Mouse (Mus musculus) cerebellum, adult 11 months (tissue): ENCODE measurements around the gene Cltb.
A peak's percentile ranks its signal among the peaks of the same experiment; 100 is the strongest.

ENCODE experiments used
- DNase-seq: peaks from one replicate; pipeline ENCODE4 v3.0.0; 2022

Cltb gene

DNA sequence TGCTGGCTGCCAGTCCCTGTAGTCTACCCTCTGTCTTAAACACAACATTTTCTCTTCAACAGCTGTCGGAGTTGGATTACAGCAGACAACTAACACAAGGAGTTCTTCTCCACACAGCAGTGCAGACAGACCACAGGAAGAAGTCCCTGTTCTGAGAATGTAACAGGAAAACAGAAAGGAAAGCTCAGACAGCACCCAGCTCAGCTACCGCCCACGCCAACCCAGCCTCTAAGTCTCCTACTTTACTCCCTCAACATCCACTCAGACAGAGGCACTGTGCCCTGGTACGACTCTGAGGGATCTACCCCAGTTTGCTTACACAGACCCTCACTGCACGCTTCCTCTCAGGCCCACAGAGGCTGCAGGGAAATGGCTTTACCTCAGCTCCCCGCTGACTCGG, 50.5 kb downstream of the Cltb start:
- DNase-seq: no peak

DNA sequence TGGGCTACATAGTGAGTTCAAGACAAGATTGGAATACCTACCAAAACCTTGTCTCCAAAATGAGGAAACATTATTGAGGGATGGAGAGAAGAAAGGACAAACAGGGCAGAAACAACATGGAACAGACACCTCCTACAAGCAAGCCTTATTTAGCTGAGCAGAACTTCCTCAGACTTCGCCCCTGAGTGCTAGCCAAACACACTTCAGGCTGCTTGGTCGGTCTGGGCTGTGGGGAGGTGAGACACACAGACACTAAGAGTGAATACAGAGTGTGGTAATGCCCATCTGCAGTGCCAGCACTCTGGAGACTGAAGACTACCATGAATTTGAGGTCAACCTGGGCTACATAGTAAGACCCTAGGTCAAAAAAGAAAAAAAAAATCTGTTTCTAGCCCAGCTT, 51.5 kb downstream of the Cltb start:
- DNase-seq: no peak

DNA sequence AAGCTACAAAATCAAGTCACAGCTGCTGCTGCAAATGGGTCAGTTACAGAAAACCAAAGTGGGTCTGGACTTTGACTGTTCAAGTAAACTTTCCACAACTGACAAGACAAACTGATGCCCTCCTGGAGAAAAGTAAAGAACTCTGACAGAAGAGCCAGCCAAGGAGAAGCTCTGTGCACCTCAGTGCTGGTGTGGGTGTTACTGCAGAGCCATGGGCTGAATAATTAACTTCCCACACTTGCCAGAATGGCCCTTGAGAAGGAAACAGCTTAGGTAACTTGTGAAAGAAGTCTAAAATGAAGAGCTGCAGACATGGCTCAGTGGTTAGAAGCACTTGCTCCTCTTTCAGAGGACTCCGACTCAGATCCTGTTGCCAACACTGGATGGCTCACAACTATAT, 53.5 kb downstream of the Cltb start:
- DNase-seq: no peak

DNA sequence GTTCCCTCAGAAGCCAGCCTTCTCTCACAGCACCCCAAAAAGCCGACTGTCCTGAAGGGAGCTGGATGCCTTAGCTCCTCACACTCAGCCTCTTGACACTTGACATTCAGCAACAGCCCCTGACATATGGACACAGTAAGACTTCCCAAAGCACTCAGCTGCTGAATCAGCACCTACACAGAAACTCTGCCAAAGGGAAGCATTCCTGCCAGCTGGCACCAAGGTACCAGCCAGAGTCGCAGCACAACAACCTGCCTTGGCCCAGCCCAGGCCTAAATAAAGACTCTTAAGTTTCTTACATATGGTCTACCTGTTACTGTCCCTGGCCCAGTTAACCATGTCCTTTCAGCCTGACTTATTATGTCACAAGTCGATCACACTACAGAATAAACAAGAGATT, 54.3 kb downstream of the Cltb start:
- DNase-seq: peak; percentile 93

DNA sequence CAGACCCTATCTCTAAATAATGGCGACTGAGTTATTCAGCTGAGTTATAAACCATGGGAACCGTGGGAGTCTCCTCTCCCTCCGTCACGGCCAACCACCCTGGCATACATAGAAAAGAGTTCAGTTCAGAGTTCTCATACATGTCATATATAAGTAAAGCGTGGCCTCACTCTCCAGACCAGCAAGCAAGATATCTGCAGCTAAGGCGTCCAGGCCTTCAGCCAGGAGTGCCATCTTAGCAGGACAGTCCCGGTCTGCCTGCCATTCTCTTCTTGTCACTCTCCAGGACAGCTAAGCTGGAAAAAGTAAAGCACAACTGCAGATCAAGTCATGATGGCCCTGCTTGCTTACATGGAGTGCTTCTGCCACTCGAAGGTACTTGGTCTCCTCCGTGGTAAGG, 55.0 kb downstream of the Cltb start:
- DNase-seq: no peak

DNA sequence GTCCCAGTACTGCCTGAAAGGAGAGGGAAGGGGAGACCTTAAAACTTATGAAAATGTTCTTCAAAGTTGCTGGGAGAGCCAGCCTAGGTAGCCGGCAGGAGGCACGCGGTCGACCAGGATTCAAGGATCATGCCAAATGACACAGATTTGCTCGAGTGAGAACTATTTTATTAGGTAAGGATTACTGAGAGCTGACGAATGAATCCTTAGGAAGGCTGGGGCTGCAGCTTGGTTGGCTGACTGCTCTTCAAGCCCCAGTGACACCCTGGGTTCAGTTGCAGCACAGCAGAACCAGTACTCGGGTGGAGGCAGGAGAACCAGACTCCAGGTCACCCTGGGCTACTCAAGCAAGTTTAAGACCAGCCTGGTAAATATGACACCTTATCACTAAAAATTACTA, 63.1 kb downstream of the Cltb start:
- DNase-seq: no peak
